Comparison of ENCODE assay signal across 14 mouse cellular contexts in the genomic region with DNA sequence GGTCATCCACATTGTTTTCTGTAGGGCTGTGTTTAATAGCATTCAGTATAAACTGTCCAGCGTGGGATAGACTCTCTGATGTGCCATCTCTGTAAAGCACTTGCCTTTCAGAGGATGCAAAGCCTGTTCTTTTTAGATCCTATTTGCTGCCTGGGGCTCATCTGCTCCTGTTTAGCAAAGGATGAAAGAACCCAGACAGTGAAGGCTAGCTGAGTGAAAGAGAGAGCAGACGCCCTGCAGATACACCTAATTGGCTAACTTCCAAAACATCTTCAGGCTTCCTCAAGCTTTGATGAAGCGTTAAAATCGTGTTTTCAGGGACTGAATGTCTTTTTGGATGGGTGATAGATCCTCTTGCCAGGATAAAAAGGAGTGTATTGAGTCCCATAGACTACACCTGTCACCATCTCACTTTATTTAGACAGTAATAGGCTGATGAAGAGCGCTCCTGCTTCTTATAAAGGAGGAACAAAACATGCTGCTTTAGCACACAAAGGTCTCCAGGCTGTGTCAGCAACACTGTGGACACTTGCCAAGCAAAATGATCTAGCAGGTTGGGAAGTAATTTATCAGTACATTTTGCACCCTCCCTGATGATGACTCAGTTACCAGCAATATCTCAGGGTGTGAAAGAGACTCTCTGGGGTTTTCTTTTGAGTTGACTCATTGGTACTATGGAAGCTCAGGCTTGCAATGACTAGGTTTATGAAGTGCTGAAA.
A peak's percentile ranks its signal among the peaks of the same experiment; 100 is the strongest.
DNase-seq lines count a peak whose midpoint lies in the region; ATAC-seq and TF ChIP-seq lines count a peak whose summit lies in the region.
"Had no signal": no experiment of that assay in that cellular context is flagged by ENCODE, and none has a peak within 500 bp of the region (broad histone marks: within the 10 kb centered on the region; RNA-seq: fewer than 3 reads in every experiment).

No protein-coding gene starts in this region.

- H3K36me3 ChIP-seq in forebrain, embryonic 13.5 days (ENCODE audit: poor library complexity, severe bottlenecking) = no peaks in the 10 kb centered on the region
- no peaks in the 10 kb centered on the region for H3K36me3 ChIP-seq in forebrain, embryonic 10.5 days (replicated peaks)
- no peaks in the 10 kb centered on the region for H3K36me3 ChIP-seq in forebrain, embryonic 16.5 days (ENCODE audit: control insufficient read depth, insufficient read depth)
- no peaks in the 10 kb centered on the region for H3K36me3 ChIP-seq in midbrain, embryonic 14.5 days (ENCODE audit: control insufficient read depth, insufficient read depth, low read length)
- H3K36me3 ChIP-seq in lung, postnatal 0 days (ENCODE audit: insufficient read depth, low read length) = no peaks in the 10 kb centered on the region
- H3K36me3 ChIP-seq: liver, embryonic 13.5 days had no signal

- no peaks in the 10 kb centered on the region for H3K27me3 ChIP-seq in forebrain, embryonic 13.5 days
- H3K27me3 ChIP-seq in forebrain, embryonic 10.5 days (ENCODE audit: poor library complexity, severe bottlenecking) = peaks cover 3% of the 10 kb centered on the region; the same call in 1 of the 2 replicates
- no peaks in the 10 kb centered on the region for H3K27me3 ChIP-seq in forebrain, embryonic 16.5 days (replicated peaks; ENCODE audit: control insufficient read depth, insufficient read depth, low read length)
- H3K27me3 ChIP-seq in midbrain, embryonic 14.5 days (ENCODE audit: control insufficient read depth, insufficient read depth, low read length) = no peaks in the 10 kb centered on the region
- no peaks in the 10 kb centered on the region for H3K27me3 ChIP-seq in lung, postnatal 0 days (replicated peaks; ENCODE audit: insufficient read depth, low read length)
- H3K27me3 ChIP-seq: liver, embryonic 13.5 days had no signal

- TF ChIP-seq CTCF in lung, postnatal 0 days (IDR thresholded peaks at IDR 0.05) = no peak

- H3K9ac ChIP-seq in forebrain, embryonic 13.5 days = no peak overlapping the region
- H3K9ac ChIP-seq in forebrain, embryonic 16.5 days (replicated peaks; ENCODE audit: low read depth, low read length) = no peak overlapping the region
- no peak overlapping the region for H3K9ac ChIP-seq in midbrain, embryonic 14.5 days (replicated peaks; ENCODE audit: low read length)
- no peak overlapping the region for H3K9ac ChIP-seq in lung, postnatal 0 days (replicated peaks; ENCODE audit: low read depth)
- H3K9ac ChIP-seq: liver, embryonic 13.5 days had no signal

- H3K9me3 ChIP-seq in forebrain, embryonic 13.5 days (replicated peaks) = no peaks in the 10 kb centered on the region
- H3K9me3 ChIP-seq in forebrain, embryonic 10.5 days = no peaks in the 10 kb centered on the region
- no peaks in the 10 kb centered on the region for H3K9me3 ChIP-seq in forebrain, embryonic 16.5 days (ENCODE audit: control insufficient read depth, low read length)
- no peaks in the 10 kb centered on the region for H3K9me3 ChIP-seq in midbrain, embryonic 14.5 days (ENCODE audit: control insufficient read depth, low read length)
- no peaks in the 10 kb centered on the region for H3K9me3 ChIP-seq in lung, postnatal 0 days (ENCODE audit: low read length)
- H3K9me3 ChIP-seq: liver, embryonic 13.5 days had no signal

- H3K4me3 ChIP-seq in forebrain, embryonic 13.5 days = no peak overlapping the region
- no peak overlapping the region for H3K4me3 ChIP-seq in forebrain, embryonic 10.5 days
- H3K4me3 ChIP-seq in forebrain, embryonic 16.5 days (replicated peaks; ENCODE audit: low read length) = no peak overlapping the region
- H3K4me3 ChIP-seq in midbrain, embryonic 14.5 days (replicated peaks; ENCODE audit: low read depth, low read length) = no peak overlapping the region
- H3K4me3 ChIP-seq in lung, postnatal 0 days (ENCODE audit: low read depth, low read length) = no peak overlapping the region
- H3K4me3 ChIP-seq: liver, embryonic 13.5 days had no signal

- H3K27ac ChIP-seq in forebrain, embryonic 13.5 days = peak overlapping the region; percentile 31; the same call in 1 of the 2 replicates
- H3K27ac ChIP-seq in forebrain, embryonic 10.5 days = no peak overlapping the region
- H3K27ac ChIP-seq in forebrain, embryonic 16.5 days (ENCODE audit: low read length) = no peak overlapping the region
- H3K27ac ChIP-seq in midbrain, embryonic 14.5 days (replicated peaks; ENCODE audit: low read depth, low read length) = no peak overlapping the region
- no peak overlapping the region for H3K27ac ChIP-seq in lung, postnatal 0 days (ENCODE audit: low read length)
- H3K27ac ChIP-seq: liver, embryonic 13.5 days; macrophage had no signal

- WGBS in forebrain, embryonic 13.5 days = 4% methylated on average over 5 of the region's 5 CpGs
- WGBS in forebrain, embryonic 10.5 days = 18% methylated on average over 5 of the region's 5 CpGs
- 7% methylated on average over 5 of the region's 5 CpGs for WGBS in forebrain, embryonic 16.5 days
- WGBS in midbrain, embryonic 14.5 days = 10% methylated on average over 5 of the region's 5 CpGs
- WGBS in lung, postnatal 0 days = 51% methylated on average over 5 of the region's 5 CpGs

- no peak for TF ChIP-seq EP300 in lung, postnatal 0 days (IDR thresholded peaks at IDR 0.05)

- no peak for DNase-seq in forebrain, embryonic 10.5 days (ENCODE audit: extremely low spot score, low spot score)
- peak; percentile 30 for DNase-seq in NIH3T3 (ENCODE audit: low read depth)
- DNase-seq in midbrain, embryonic 14.5 days = peak; percentile 77
- DNase-seq in lung, postnatal 0 days (ENCODE audit: low spot score) = no peak
- DNase-seq in urinary bladder, adult 18-20 months (ENCODE audit: low spot score in 2 of 2) = no peak
- DNase-seq: adrenal gland, postnatal 10 days; gastrocnemius, postnatal 25 days; kidney, postnatal 36 days; liver, embryonic 13.5 days; thymus, postnatal 14 days had no signal

- ATAC-seq in forebrain, embryonic 13.5 days = peak; percentile 83
- peak; percentile 62 for ATAC-seq in forebrain, embryonic 16.5 days
- peak; percentile 83 for ATAC-seq in midbrain, embryonic 14.5 days (ENCODE audit: low FRiP score, low TSS enrichment)
- no peak for ATAC-seq in lung, postnatal 0 days
- no peak for ATAC-seq in megakaryocyte progenitor cell, adult 5-6 weeks (replicated peaks; ENCODE audit: poor library complexity)

- no peak overlapping the region for H3K4me2 ChIP-seq in forebrain, embryonic 13.5 days
- no peak overlapping the region for H3K4me2 ChIP-seq in forebrain, embryonic 16.5 days (ENCODE audit: low read length)
- no peak overlapping the region for H3K4me2 ChIP-seq in midbrain, embryonic 14.5 days (ENCODE audit: low read length)
- H3K4me2 ChIP-seq in lung, postnatal 0 days (replicated peaks; ENCODE audit: low read depth, low read length) = no peak overlapping the region
- H3K4me2 ChIP-seq: liver, embryonic 13.5 days had no signal

- peaks cover 6% of the 10 kb centered on the region; the same call in 1 of the 2 replicates for H3K4me1 ChIP-seq in forebrain, embryonic 13.5 days
- peaks cover 10% of the 10 kb centered on the region for H3K4me1 ChIP-seq in forebrain, embryonic 10.5 days
- no peaks in the 10 kb centered on the region for H3K4me1 ChIP-seq in forebrain, embryonic 16.5 days (replicated peaks; ENCODE audit: control insufficient read depth, insufficient read depth, low read length)
- H3K4me1 ChIP-seq in midbrain, embryonic 14.5 days (ENCODE audit: control insufficient read depth, insufficient read depth, low read length) = 0 out of 2 replicates have a peak, but pooled peaks cover 4% of the 10 kb centered on the region
- H3K4me1 ChIP-seq in lung, postnatal 0 days (ENCODE audit: insufficient read depth, low read depth, low read length) = no peaks in the 10 kb centered on the region
- H3K4me1 ChIP-seq: liver, embryonic 13.5 days had no signal

Comparison
In these comparisons a context has a peak if more than half of its experiments do, and no peak if none do; other contexts are left out.
1. ATAC-seq: peak in forebrain, embryonic 13.5 days (single experiment), forebrain, embryonic 16.5 days (single experiment) and midbrain, embryonic 14.5 days (single experiment); none in lung, postnatal 0 days (single experiment) and megakaryocyte progenitor cell, adult 5-6 weeks (single experiment).
2. DNase-seq: peak in NIH3T3 (single experiment) and midbrain, embryonic 14.5 days (single experiment); none in forebrain, embryonic 10.5 days (single experiment), lung, postnatal 0 days (single experiment) and urinary bladder, adult 18-20 months (0 of 2).